Mouse (Mus musculus) leukemia stem cell, adult 10-12 weeks (primary cell): Measurements from ENCODE around the gene Nomo1. TPM values are rescaled to one million over a fixed set of nuclear protein-coding genes. Genes with fewer than 3 reads are reported as not detected.

ENCODE experiments used
- polyA plus RNA-seq: library from polyadenylated mRNA; stranded (reverse); fragments of >175 nt; gene quantifications from 2 replicates; pipeline ENCODE4 v1.2.3, GENCODE M21; 2012; ENCODE audit warnings: low replicate concordance

Nomo1 gene
- 106 and 111 TPM in 2 replicates for polyA plus RNA-seq

DNA sequence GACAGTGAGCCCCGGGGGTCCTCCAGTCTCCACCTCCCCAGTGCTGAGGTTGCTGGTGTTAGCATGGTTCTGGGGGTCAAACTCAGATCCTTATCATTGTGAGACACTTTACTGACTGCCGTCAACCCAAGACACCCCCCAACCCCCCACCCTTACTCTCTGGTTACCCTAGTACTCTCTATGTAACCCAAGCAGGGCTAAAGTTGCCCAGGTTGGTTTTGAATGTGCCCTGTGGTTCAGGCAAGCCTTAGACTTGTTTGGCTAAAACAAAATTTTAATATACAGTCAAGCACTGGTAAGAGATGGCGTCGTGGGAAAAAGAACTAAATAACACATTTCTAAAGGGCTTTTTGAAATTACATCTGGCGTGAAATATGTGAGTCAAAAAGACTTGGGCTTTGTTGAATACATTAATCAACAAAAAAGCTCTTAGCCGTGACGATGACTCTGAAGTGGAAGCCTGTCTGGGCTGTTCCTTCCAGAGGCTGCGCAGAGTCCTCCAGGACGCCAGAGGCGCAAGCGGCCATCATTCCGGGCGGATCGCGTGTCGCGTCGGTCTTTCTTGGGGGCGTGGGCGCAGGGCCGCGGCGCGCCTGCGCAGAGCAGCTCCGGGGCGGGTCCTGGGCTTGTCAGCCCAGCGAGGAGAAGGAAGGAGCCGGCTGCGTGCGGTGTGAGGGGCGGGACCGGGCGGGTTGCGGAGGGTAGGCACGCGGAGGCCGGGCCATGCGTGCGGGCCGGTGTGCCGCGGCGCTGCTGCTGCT is at the start of gene Nomo1:
Nomo1 (plus strand) TSS at position 590 of the 761 bp plus-strand sequence.

DNA sequence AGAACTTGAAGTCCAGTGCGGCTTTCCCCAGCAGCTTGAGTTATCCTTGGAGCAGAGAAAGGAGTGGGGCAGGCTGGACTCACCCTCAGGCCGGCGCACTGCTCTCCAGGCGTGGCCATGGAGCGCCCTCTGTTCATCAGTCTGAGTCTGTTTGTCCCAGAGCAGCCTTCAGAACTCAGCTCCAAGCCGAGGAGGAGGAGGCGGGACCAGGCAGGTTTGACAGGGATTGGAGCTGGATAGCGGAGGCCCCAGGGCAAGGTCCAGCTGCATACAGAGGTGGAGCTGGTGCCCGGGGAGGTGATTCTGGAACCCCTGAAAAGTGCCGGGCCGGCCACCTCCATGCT is 3.4 kb upstream of the Nomo1 start, which contains the start of gene Abcc6:
Abcc6 (minus strand) TSS at position 158 of the 344 bp plus-strand sequence.

GRCm38 (mm10) chr7:46100563-46100962 is 67.1 kb downstream of the Nomo1 start, which contains the start of gene Kcnj11:
Gene Kcnj11 (minus strand): TSS chr7:46100764.

Other genes with a start within 250 kb of the Nomo1 start
- gene Lmtk3, start 250.0 kb upstream of the Nomo1 start, polyA plus RNA-seq, result 0.23 and 0.87 TPM in 2 replicates
- gene Sult2b1, start 249.0 kb upstream of the Nomo1 start, polyA plus RNA-seq, result not detected in 2 replicates
- 111 and 339 TPM in 2 replicates for gene Cyth2, start 219.1 kb upstream of the Nomo1 start, polyA plus RNA-seq
- 0.52 and 0.74 TPM in 2 replicates for gene Kcnj14, start 208.9 kb upstream of the Nomo1 start, polyA plus RNA-seq
- 35.1 and 38.4 TPM in 2 replicates for gene Grwd1, start 202.8 kb upstream of the Nomo1 start, polyA plus RNA-seq
- 924 and 1,158 TPM in 2 replicates for gene Kdelr1, start 160.9 kb upstream of the Nomo1 start, polyA plus RNA-seq
- 0.38 and 0.52 TPM in 2 replicates for gene Grin2d, start 155.3 kb upstream of the Nomo1 start, polyA plus RNA-seq
- 1.0 and 3.0 TPM in 2 replicates for gene Syngr4, start 137.0 kb upstream of the Nomo1 start, polyA plus RNA-seq
- gene Tmem143, start 136.8 kb upstream of the Nomo1 start, polyA plus RNA-seq, result 14.5 and 32.3 TPM in 2 replicates
- 44.3 and 105 TPM in 2 replicates for gene Emp3, start 112.3 kb upstream of the Nomo1 start, polyA plus RNA-seq
- 0.83 and 1.0 TPM in 2 replicates for gene Ccdc114, start 109.6 kb upstream of the Nomo1 start, polyA plus RNA-seq
- 0.03 TPM in 1 of 2 replicates, not detected in the other for gene Abcc6, start 3.4 kb upstream of the Nomo1 start, polyA plus RNA-seq
- not detected in 2 replicates for gene Kcnj11, start 67.1 kb downstream of the Nomo1 start, polyA plus RNA-seq
- not detected in 2 replicates for gene Abcc8, start 146.3 kb downstream of the Nomo1 start, polyA plus RNA-seq
- gene Ush1c, start 204.8 kb downstream of the Nomo1 start, polyA plus RNA-seq, result not detected in 2 replicates
- not detected in 2 replicates for gene Otog, start 207.3 kb downstream of the Nomo1 start, polyA plus RNA-seq